Mouse (Mus musculus): ENCODE measurements at regions not wholly inside any gene's neighbourhood (a gene's known extent, or its start where the extent isn't known, plus 50 kb on each side); places are given as distances from the start of the nearest gene placed in this dataset.

GRCm38 (mm10) chr12:73491370-73491769 is 54.8 kb downstream of the Tmem30b start:
- intact Hi-C loops (cut with DNase I) = no loop called here
- DNase-seq (ENCODE audit: extremely low spot score in 1 of 2, low spot score in 2 of 2) = no peak

- intact Hi-C loops (cut with DNase I) = no loop called here
- DNase-seq (ENCODE audit: extremely low spot score in 1 of 2, low spot score in 2 of 2) = no peak
These were observed 63.3 kb downstream of the Tmem30b start for GRCm38 (mm10) chr12:73482858-73483257.

GRCm38 (mm10) chr12:73482275-73482674 is 63.9 kb downstream of the Tmem30b start:
- intact Hi-C loops (cut with DNase I) = no loop called here
- no peak for DNase-seq (ENCODE audit: extremely low spot score in 1 of 2, low spot score in 2 of 2)

- intact Hi-C loops (cut with DNase I) = no loop called here
These were observed 64.5 kb downstream of the Tmem30b start for GRCm38 (mm10) chr12:73481705-73482104.

GRCm38 (mm10) chr12:73481165-73481564 is 65.0 kb downstream of the Tmem30b start:
- intact Hi-C loops (cut with DNase I) = no loop called here
- DNase-seq (ENCODE audit: extremely low spot score in 1 of 2, low spot score in 2 of 2) = no peak

More at GRCm38 (mm10) chr12:73481705-73482104, 64.5 kb downstream of the Tmem30b start:
- no peak for DNase-seq (ENCODE audit: extremely low spot score in 1 of 2, low spot score in 2 of 2)

GRCm38 (mm10) chr12:73480610-73480971 is 65.6 kb downstream of the Tmem30b start:
- DNase-seq (ENCODE audit: extremely low spot score in 1 of 2, low spot score in 2 of 2) = no peak

GRCm38 (mm10) chr12:73479932-73480609 is 66.1 kb downstream of the Tmem30b start:
- no peak for DNase-seq (ENCODE audit: extremely low spot score in 1 of 2, low spot score in 2 of 2)
- intact Hi-C loops (cut with DNase I) = no loop called here

More at GRCm38 (mm10) chr12:73480610-73480971, 65.6 kb downstream of the Tmem30b start:
- intact Hi-C loops (cut with DNase I) = no loop called here

- DNase-seq (ENCODE audit: extremely low spot score in 1 of 2, low spot score in 2 of 2) = no peak
- intact Hi-C loops (cut with DNase I) = no loop called here
These were observed 67.6 kb downstream of the Tmem30b start for GRCm38 (mm10) chr12:73478641-73479040.

- intact Hi-C loops (cut with DNase I) = no loop called here
- no peak for DNase-seq (ENCODE audit: extremely low spot score in 1 of 2, low spot score in 2 of 2)
These were observed 69.8 kb downstream of the Tmem30b start for GRCm38 (mm10) chr12:73476421-73476858.

GRCm38 (mm10) chr12:73475774-73476173 is 70.4 kb downstream of the Tmem30b start:
- intact Hi-C loops (cut with DNase I) = no loop called here
- no peak for DNase-seq (ENCODE audit: extremely low spot score in 1 of 2, low spot score in 2 of 2)

GRCm38 (mm10) chr12:73475020-73475419 is 71.2 kb downstream of the Tmem30b start:
- intact Hi-C loops (cut with DNase I) = no loop called here
- no peak for DNase-seq (ENCODE audit: extremely low spot score in 1 of 2, low spot score in 2 of 2)

GRCm38 (mm10) chr12:73473111-73473510 is 73.1 kb downstream of the Tmem30b start:
- intact Hi-C loops (cut with DNase I) = no loop called here
- DNase-seq (ENCODE audit: extremely low spot score in 1 of 2, low spot score in 2 of 2) = no peak

GRCm38 (mm10) chr12:73471966-73472365 is 74.2 kb downstream of the Tmem30b start:
- DNase-seq (ENCODE audit: extremely low spot score in 1 of 2, low spot score in 2 of 2) = no peak

GRCm38 (mm10) chr12:73466484-73466883 is 79.7 kb downstream of the Tmem30b start:
- intact Hi-C loops (cut with DNase I) = no loop called here

More at GRCm38 (mm10) chr12:73471966-73472365, 74.2 kb downstream of the Tmem30b start:
- intact Hi-C loops (cut with DNase I) = no loop called here

GRCm38 (mm10) chr12:73465975-73466374 is 80.2 kb downstream of the Tmem30b start:
- intact Hi-C loops (cut with DNase I) = no loop called here
- DNase-seq (ENCODE audit: extremely low spot score in 1 of 2, low spot score in 2 of 2) = no peak

More at GRCm38 (mm10) chr12:73466484-73466883, 79.7 kb downstream of the Tmem30b start:
- DNase-seq (ENCODE audit: extremely low spot score in 1 of 2, low spot score in 2 of 2) = no peak

- intact Hi-C loops (cut with DNase I) = no loop called here
- DNase-seq (ENCODE audit: extremely low spot score in 1 of 2, low spot score in 2 of 2) = no peak
These were observed 81.9 kb downstream of the Tmem30b start for GRCm38 (mm10) chr12:73464311-73464710.

- intact Hi-C loops (cut with DNase I) = no loop called here
- peak in 1 of 2 experiments; percentile 59 for DNase-seq (ENCODE audit: extremely low spot score in 1 of 2, low spot score in 2 of 2)
These were observed 84.1 kb downstream of the Tmem30b start for GRCm38 (mm10) chr12:73462091-73462490.

GRCm38 (mm10) chr12:73460291-73460761 is 85.9 kb downstream of the Tmem30b start:
- DNase-seq (ENCODE audit: extremely low spot score in 1 of 2, low spot score in 2 of 2) = no peak
- intact Hi-C loops (cut with DNase I) = no loop called here

GRCm38 (mm10) chr12:73451257-73451656 is 94.9 kb downstream of the Tmem30b start:
- intact Hi-C loops (cut with DNase I) = no loop called here

GRCm38 (mm10) chr12:73450541-73450940 is 95.7 kb downstream of the Tmem30b start:
- no peak for DNase-seq (ENCODE audit: extremely low spot score in 1 of 2, low spot score in 2 of 2)
- intact Hi-C loops (cut with DNase I) = no loop called here

More at GRCm38 (mm10) chr12:73451257-73451656, 94.9 kb downstream of the Tmem30b start:
- no peak for DNase-seq (ENCODE audit: extremely low spot score in 1 of 2, low spot score in 2 of 2)
